Comparison of ENCODE assay signal across 15 mouse cellular contexts in genomic region chr7:82378311-82378710, GRCm38 (mm10). TPM values are rescaled to one million over a fixed set of nuclear protein-coding genes. Genes with fewer than 3 reads are reported as not detected.
DNase-seq lines count a peak whose midpoint lies in the region.
"Had no signal": no experiment of that assay in that cellular context is flagged by ENCODE, and none has a peak within 500 bp of the region (broad histone marks: within the 10 kb centered on the region; RNA-seq: fewer than 3 reads in every experiment).

No protein-coding gene starts in this region.

- intact Hi-C loops in left cerebral cortex, postnatal 4 days (cut with DNase I) = no loop called here
- intact Hi-C loops in left cerebral cortex, postnatal 10 days (cut with DNase I) = no loop called here

- DNase-seq in cerebellum, postnatal 10 days = peak; percentile 73 to 75
- DNase-seq in cerebellum, adult 11-12 months = no peak
- DNase-seq in cerebellum, postnatal 25 days = peak; percentile 11 to 20
- no peak for DNase-seq in cerebellum, postnatal 4 days (ENCODE audit: low spot score in 2 of 2)
- peak; percentile 32 for DNase-seq in left cerebral cortex, postnatal 4 days
- no peak for DNase-seq in left cerebral cortex, postnatal 10 days (ENCODE audit: extremely low spot score in 1 of 2, low spot score in 2 of 2)
- DNase-seq: adrenal gland, adult 8-10 months; adrenal gland, postnatal 14 days; adrenal gland, postnatal 36 days; B cell, adult 2 months; cerebellum, adult 18-20 months; cerebellum, adult 8-10 months; embryo, embryonic 11 days had no signal

RNA-seq across cellular contexts. Expression of gene Adamtsl3, which starts 42.8 kb away (rescaled TPM):
- total RNA-seq in left cerebral cortex, postnatal 4 days (2021) = 1 to 10 TPM; 2.8 to 3.7 TPM
- total RNA-seq in left cerebral cortex, postnatal 10 days (2021) = 1 to 10 TPM; 1.6 to 3.1 TPM
- total RNA-seq: CH12.LX; common myeloid progenitor, adult 5-6 weeks had no signal

Comparison
In these comparisons a context has a peak if more than half of its experiments do, and no peak if none do; other contexts are left out.
1. DNase-seq: peak in cerebellum, postnatal 10 days (2 of 2), cerebellum, postnatal 25 days (2 of 2) and left cerebral cortex, postnatal 4 days (single experiment); none in cerebellum, adult 11-12 months (single experiment), cerebellum, postnatal 4 days (0 of 2) and left cerebral cortex, postnatal 10 days (0 of 2).